In genomic region chr6:94499897-94500623, GRCm38 (mm10) we compare ENCODE assay signal across 8 mouse cellular contexts. TPM values are rescaled to one million over a fixed set of nuclear protein-coding genes. Genes with fewer than 3 reads are reported as not detected.
DNase-seq lines count a peak whose midpoint lies in the region; ATAC-seq and TF ChIP-seq lines count a peak whose summit lies in the region.

TSS of gene Slc25a26 (plus strand) at chr6:94500331.

- peak within 1 kb of the TSS; percentile 98 to 99 for H3K4me3 ChIP-seq in MEL (ENCODE audit: control insufficient read depth in 1 of 2, insufficient read depth in 1 of 2, low read depth in 2 of 2, low read length in 2 of 2)
- peak within 1 kb of the TSS; percentile 95 for H3K4me3 ChIP-seq in cerebellum, adult 2 months (replicated peaks; ENCODE audit: insufficient read depth, low read depth, low read length)
- peak within 1 kb of the TSS; percentile 90 for H3K4me3 ChIP-seq in lung, embryonic 16.5 days (ENCODE audit: low read length)

- no peak for TF ChIP-seq CTCF in MEL (IDR thresholded peaks at IDR 0.05 in 2 of 3, conservative IDR thresholded peaks at IDR 0.05 in 1 of 3; ENCODE audit: control insufficient read depth in 1 of 3, insufficient read depth in 1 of 3, low read depth in 2 of 3, low read length in 3 of 3, poor library complexity in 1 of 3, severe bottlenecking in 1 of 3)
- no peak for TF ChIP-seq CTCF in cerebellum, adult 2 months (IDR thresholded peaks at IDR 0.05; ENCODE audit: borderline replicate concordance, insufficient read depth, low read depth, low read length)

- H3K27me3 ChIP-seq in MEL (ENCODE audit: control insufficient read depth in 1 of 2, insufficient read depth in 2 of 2, low read length in 2 of 2): peaks cover 2% of the 10 kb centered on the region in 2 experiments; a peak in 1 of 4 replicates
- no peaks in the 10 kb centered on the region for H3K27me3 ChIP-seq in cerebellum, adult 2 months (ENCODE audit: control insufficient read depth, insufficient read depth, low read length)
- H3K27me3 ChIP-seq in lung, embryonic 16.5 days (ENCODE audit: control insufficient read depth, insufficient read depth, low read depth, low read length): no peaks in the 10 kb centered on the region

- no peaks in the 10 kb centered on the region for H3K4me1 ChIP-seq in MEL (ENCODE audit: control insufficient read depth in 1 of 2, insufficient read depth in 2 of 2, low read length in 2 of 2)
- no peaks in the 10 kb centered on the region; the same call in 1 of the 2 replicates for H3K4me1 ChIP-seq in cerebellum, adult 2 months (ENCODE audit: control insufficient read depth, insufficient read depth, low read length)
- H3K4me1 ChIP-seq in lung, embryonic 16.5 days (replicated peaks; ENCODE audit: control insufficient read depth, insufficient read depth, low read length): peaks cover 4% of the 10 kb centered on the region; the same call in 1 of the 2 replicates

- under 1% methylated on average over 37 of the region's 37 CpGs for WGBS in cerebellum, adult 2 months
- WGBS in lung, embryonic 16.5 days: 0% methylated on average over 37 of the region's 37 CpGs

- TF ChIP-seq EP300 in MEL (IDR thresholded peaks at IDR 0.05; ENCODE audit: low read depth in 1 of 2, low read length in 2 of 2): no peak

- H3K36me3 ChIP-seq in MEL (ENCODE audit: control insufficient read depth in 1 of 2, insufficient read depth in 2 of 2, low read length in 2 of 2): peaks cover 0 to 3% of the 10 kb centered on the region in 2 experiments; a peak in 2 of 4 replicates
- no peaks in the 10 kb centered on the region for H3K36me3 ChIP-seq in lung, embryonic 16.5 days (ENCODE audit: control insufficient read depth, insufficient read depth, low read length)

- H3K27ac ChIP-seq in MEL (ENCODE audit: control insufficient read depth, low read depth, low read length): peak within 1 kb of the TSS; percentile 52
- peak within 1 kb of the TSS; percentile 41; the same call in 1 of the 2 replicates for H3K27ac ChIP-seq in cerebellum, adult 2 months (ENCODE audit: insufficient read depth, low read length)
- H3K27ac ChIP-seq in lung, embryonic 16.5 days (ENCODE audit: low read length): peak within 1 kb of the TSS; percentile 45

- peak within 1 kb of the TSS; percentile 95 for H3K9ac ChIP-seq in MEL (ENCODE audit: control insufficient read depth, low read depth, low read length, poor library complexity, severe bottlenecking)
- H3K9ac ChIP-seq in lung, embryonic 16.5 days (ENCODE audit: low read length): peak within 1 kb of the TSS; percentile 75

- peak; percentile 56 to 67; a peak in 3 of 4 replicates for TF ChIP-seq POLR2A in MEL (IDR thresholded peaks at IDR 0.05; ENCODE audit: control insufficient read depth in 1 of 2, insufficient read depth in 1 of 2, low read depth in 1 of 2, low read length in 2 of 2, poor library complexity in 1 of 2)
- TF ChIP-seq POLR2A in cerebellum, adult 2 months (IDR thresholded peaks at IDR 0.05; ENCODE audit: borderline replicate concordance, insufficient read depth, low read length): peak; percentile 48; the same call in 1 of the 2 replicates

- no peak for TF ChIP-seq RAD21 in MEL (IDR thresholded peaks at IDR 0.05; ENCODE audit: low read depth, low read length)

- no peaks in the 10 kb centered on the region for H3K9me3 ChIP-seq in MEL (replicated peaks; ENCODE audit: insufficient read depth, low read length)
- no peaks in the 10 kb centered on the region for H3K9me3 ChIP-seq in lung, embryonic 16.5 days (ENCODE audit: control insufficient read depth, low read length)

- peak; percentile 96 to 98 for ATAC-seq in hematopoietic stem cell, adult 5-6 weeks (replicated peaks in 1 of 2; ENCODE audit: insufficient read depth in 1 of 2, low FRiP score in 2 of 2, low TSS enrichment in 1 of 2, low read depth in 1 of 2, poor library complexity in 2 of 2, severe bottlenecking in 2 of 2)
- ATAC-seq in lung, embryonic 16.5 days (ENCODE audit: low read depth): peak; percentile 99

- peak; percentile 92 for DNase-seq in MEL (ENCODE audit: low read depth, low spot score)
- DNase-seq in cerebellum, adult 2 months: peak; percentile 88 to 93
- peak; percentile 90 for DNase-seq in forelimb bud, embryonic 11.5 days (ENCODE audit: low read depth, low spot score)
- DNase-seq in layer of hippocampus, adult 9-10 months (ENCODE audit: low spot score): peak; percentile 83
- DNase-seq in ovary, postnatal 10 days (ENCODE audit: low spot score): peak; percentile 73
- DNase-seq in thymus, postnatal 10 days (ENCODE audit: low spot score in 2 of 2): peak; percentile 74 to 83

- H3K4me2 ChIP-seq in lung, embryonic 16.5 days (ENCODE audit: low read depth, low read length): peak within 1 kb of the TSS; percentile 74

- H3K79me2 ChIP-seq in MEL (ENCODE audit: control insufficient read depth, insufficient read depth, low read length, poor library complexity): peaks cover 3% of the 10 kb centered on the region; the same call in 1 of the 2 replicates

TF ChIP-seq in MEL, 35 proteins besides CTCF, POLR2A, EP300 and RAD21:
- TF ChIP-seq E2F4 (IDR thresholded peaks at IDR 0.05; ENCODE audit: borderline replicate concordance, low read depth, low read length) (no peak), MAX (IDR thresholded peaks at IDR 0.05; ENCODE audit: low read length) (peak; percentile 100), MXI1 (IDR thresholded peaks at IDR 0.05; ENCODE audit: low read depth, low read length) (peak; percentile 100), ELF1 (IDR thresholded peaks at IDR 0.05; ENCODE audit: low read depth, low read length) (peak; percentile 79), POLR2AphosphoS2 (IDR thresholded peaks at IDR 0.05; ENCODE audit: low read length) (peak; percentile 41; the same call in 1 of the 2 replicates), RCOR1 (IDR thresholded peaks at IDR 0.05; ENCODE audit: low read depth, low read length) (no peak), MAZ (IDR thresholded peaks at IDR 0.05; ENCODE audit: low read depth, low read length) (no peak), TCF12 (IDR thresholded peaks at IDR 0.05; ENCODE audit: low read depth, low read length) (peak; percentile 48; the same call in 1 of the 2 replicates), ZNF384 (IDR thresholded peaks at IDR 0.05; ENCODE audit: low read depth, low read length) (0 out of 2 replicates have a peak, but pooled peaks have one; percentile 5), ZMIZ1 (IDR thresholded peaks at IDR 0.05; ENCODE audit: low read depth, low read length) (no peak), GATA1 (IDR thresholded peaks at IDR 0.05; ENCODE audit: low read depth, low read length) (no peak), MAFK (IDR thresholded peaks at IDR 0.05; ENCODE audit: borderline replicate concordance, low read depth, low read length) (no peak), NRF1 (IDR thresholded peaks at IDR 0.05; ENCODE audit: insufficient read depth, low read depth, low read length, poor library complexity, severe bottlenecking) (no peak), USF1 (IDR thresholded peaks at IDR 0.05; ENCODE audit: low read depth, low read length) (peak; percentile 51), MYC (IDR thresholded peaks at IDR 0.05; ENCODE audit: low read depth, low read length) (peak; percentile 97), NELFE (IDR thresholded peaks at IDR 0.05; ENCODE audit: low read depth, low read length) (peak; percentile 62; the same call in 1 of the 2 replicates), CHD1 (IDR thresholded peaks at IDR 0.05; ENCODE audit: low read depth, low read length) (no peak), KAT2A (conservative IDR thresholded peaks at IDR 0.05; ENCODE audit: low read depth, low read length) (peak; percentile 77), TBP (IDR thresholded peaks at IDR 0.05; ENCODE audit: low read depth, low read length) (peak; percentile 58; the same call in 1 of the 2 replicates), MYB (IDR thresholded peaks at IDR 0.05; ENCODE audit: low read depth, low read length) (no peak), JUND (IDR thresholded peaks at IDR 0.05; ENCODE audit: low read depth, low read length) (0 out of 2 replicates have a peak, but pooled peaks have one; percentile 41), CHD2 (IDR thresholded peaks at IDR 0.05; ENCODE audit: low read length) (peak; percentile 67), ZKSCAN1 (IDR thresholded peaks at IDR 0.05; ENCODE audit: low read depth, low read length) (no peak), HCFC1 (IDR thresholded peaks at IDR 0.05; ENCODE audit: low read depth, low read length) (peak; percentile 92), USF2 (IDR thresholded peaks at IDR 0.05; ENCODE audit: borderline replicate concordance in 1 of 2, insufficient read depth in 1 of 2, low read depth in 1 of 2, low read length in 2 of 2) (no peak), SIN3A (IDR thresholded peaks at IDR 0.05; ENCODE audit: low read length) (peak; percentile 100), BHLHE40 (IDR thresholded peaks at IDR 0.05; ENCODE audit: borderline replicate concordance, low read depth, low read length) (peak; percentile 91), UBTF (IDR thresholded peaks at IDR 0.05; ENCODE audit: borderline replicate concordance, insufficient read depth, low read depth, low read length) (no peak), MEF2A (IDR thresholded peaks at IDR 0.05; ENCODE audit: extremely low read depth, insufficient replicate concordance, low read depth, low read length, poor library complexity, severe bottlenecking) (no peak), GABPA (IDR thresholded peaks at IDR 0.05; ENCODE audit: low read depth, low read length) (no peak), SMC3 (IDR thresholded peaks at IDR 0.05; ENCODE audit: low read depth, low read length) (no peak), ETS1 (IDR thresholded peaks at IDR 0.05; ENCODE audit: low read depth, low read length) (no peak)

RNA-seq across cellular contexts. Expression of gene Slc25a26, which starts in this region (rescaled TPM):
- 6.2 and 8.1 TPM in 2 replicates for total RNA-seq in MEL (2012; rRNA removed)
- polyA plus RNA-seq in MEL (2012; ENCODE audit: insufficient read depth in 1 of 2, insufficient read length in 2 of 2, low read depth in 1 of 2, low replicate concordance in 2 of 2, missing spikeins in 1 of 2): 10 to 100 TPM in 1 of 2 experiments, not detected in 1; 11.5 TPM
- polyA plus RNA-seq in cerebellum, adult 2 months (2012; rRNA removed): 17.3 and 17.7 TPM in 2 replicates
- total RNA-seq in hematopoietic stem cell, adult 5-6 weeks (2017): 5.3 and 11.9 TPM in 2 replicates
- polyA plus RNA-seq in lung, embryonic 16.5 days (2015; fragmentation: Nextera tagmentation; extraction: Ambion mirVana): 7.7 and 8.3 TPM in 2 replicates

Comparison
In these comparisons a context has a peak if more than half of its experiments do, and no peak if none do; other contexts are left out.
1. Peak in every context shown above with its lines: DNase-seq, ATAC-seq, H3K4me3 ChIP-seq and H3K27ac ChIP-seq.